22 mouse cellular contexts compared by ENCODE assay signal in genomic region chr4:123601036-123601435, GRCm38 (mm10).
"Had no signal": no experiment of that assay in that cellular context is flagged by ENCODE, and none has a peak within 500 bp of the region (broad histone marks: within the 10 kb centered on the region; RNA-seq: fewer than 3 reads in every experiment).

No protein-coding gene starts in this region.

- H3K4me2 ChIP-seq: kidney, embryonic 15.5 days; liver, embryonic 12.5 days; liver, embryonic 15.5 days; midbrain, embryonic 11.5 days; neural tube, embryonic 12.5 days; neural tube, embryonic 15.5 days had no signal

- H3K27ac ChIP-seq: kidney, embryonic 15.5 days; left cerebral cortex, adult 2 months; liver, embryonic 12.5 days; liver, embryonic 15.5 days; neural tube, embryonic 12.5 days; neural tube, embryonic 15.5 days; stomach, postnatal 0 days had no signal

- H3K4me3 ChIP-seq: kidney, embryonic 15.5 days; left cerebral cortex, adult 2 months; liver, embryonic 12.5 days; liver, embryonic 15.5 days; neural tube, embryonic 12.5 days; neural tube, embryonic 15.5 days had no signal

- ATAC-seq: liver, embryonic 12.5 days; lung, postnatal 0 days had no signal

- H3K9ac ChIP-seq: kidney, embryonic 15.5 days; liver, embryonic 12.5 days; liver, embryonic 15.5 days; neural tube, embryonic 12.5 days; neural tube, embryonic 15.5 days had no signal

- H3K27me3 ChIP-seq: kidney, embryonic 15.5 days; liver, embryonic 12.5 days; liver, embryonic 15.5 days; neural tube, embryonic 12.5 days; neural tube, embryonic 15.5 days had no signal

- DNase-seq: kidney, adult 11 months; kidney, adult 8-10 months; kidney, postnatal 10 days; kidney, postnatal 36 days; layer of hippocampus, postnatal 36 days; lung, adult 18-20 months; lung, postnatal 4 days; right cerebral cortex, adult 18-20 months; right cerebral cortex, postnatal 14 days; right cerebral cortex, postnatal 4 days; thymus, adult 2 months; thymus, postnatal 14 days; thymus, postnatal 4 days had no signal

- H3K36me3 ChIP-seq: kidney, embryonic 15.5 days; liver, embryonic 12.5 days; liver, embryonic 15.5 days; neural tube, embryonic 12.5 days; neural tube, embryonic 15.5 days had no signal

- H3K9me3 ChIP-seq: kidney, embryonic 15.5 days; liver, embryonic 12.5 days; liver, embryonic 15.5 days; neural tube, embryonic 12.5 days; neural tube, embryonic 15.5 days had no signal
